Mouse (Mus musculus): ENCODE measurements around the gene Msl1. TPM values are rescaled to one million over a fixed set of nuclear protein-coding genes. Genes with fewer than 3 reads are reported as not detected.

Gene Msl1
- total and polyA plus RNA-seq, 3 experiments: 25.9 to 58.1 (median 27.3) TPM

DNA sequence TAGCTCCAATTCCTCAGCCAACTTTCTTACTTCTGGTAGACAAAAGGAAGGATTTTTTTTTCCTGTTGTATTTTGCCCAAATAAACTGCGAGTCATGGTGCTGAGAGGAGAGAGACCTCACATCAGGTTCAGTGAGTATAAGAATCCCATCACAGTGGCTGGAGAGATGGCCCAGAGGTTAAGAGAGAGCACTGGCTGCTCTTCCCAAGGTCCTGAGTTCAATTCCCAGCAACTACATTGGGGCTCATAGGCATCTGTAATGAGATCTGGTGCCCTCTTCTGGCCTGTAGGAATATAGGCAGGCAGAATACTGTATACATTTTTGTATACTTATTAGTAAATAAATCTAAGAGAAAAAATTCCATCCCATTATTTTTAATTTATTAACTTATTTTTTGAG is 7.6 kb upstream of the Msl1 start (continued):
- TF ChIP-seq MYC (IDR thresholded peaks at IDR 0.05; ENCODE audit: low read depth, low read length) (0 out of 2 replicates have a peak, but pooled peaks have one; percentile 36), MAFK (IDR thresholded peaks at IDR 0.05; ENCODE audit: insufficient replicate concordance, low read length) (0 out of 2 replicates have a peak, but pooled peaks have one; percentile 8), CTCF (conservative IDR thresholded peaks at IDR 0.05 in 1 of 2, IDR thresholded peaks at IDR 0.05 in 1 of 2; ENCODE audit: low read depth in 2 of 2, low read length in 2 of 2) (peak; percentile 36 to 69)

DNA sequence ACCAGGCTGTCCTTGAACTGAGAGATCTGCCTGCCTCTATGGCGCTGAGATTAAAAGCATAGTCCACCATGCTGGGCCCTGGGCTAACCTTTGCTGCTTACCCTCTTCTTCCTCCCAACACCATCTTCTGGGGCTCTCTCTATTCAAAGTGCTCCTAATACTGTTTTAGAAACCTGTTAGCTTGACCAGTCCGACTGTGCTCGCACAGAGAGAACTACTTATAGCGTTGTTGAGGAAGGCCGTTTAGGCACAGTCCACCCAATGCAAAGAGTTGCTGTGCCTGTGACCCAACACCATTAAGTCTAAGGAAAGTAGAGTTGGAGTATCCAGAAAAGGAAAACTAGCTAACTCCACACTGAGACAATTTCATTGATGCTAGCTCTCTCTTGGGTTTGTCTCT is 7.2 kb upstream of the Msl1 start:
- H3K9ac ChIP-seq (ENCODE audit: insufficient read depth, low read depth): peak overlapping the region; percentile 57
- H3K36me3 ChIP-seq (replicated peaks in 1 of 2; ENCODE audit: control insufficient read depth in 1 of 2, insufficient read depth in 1 of 2, low read length in 1 of 2): peaks cover 0 to 2% of the 10 kb centered on the region in 2 experiments
- no peaks in the 10 kb centered on the region for H3K9me3 ChIP-seq (replicated peaks; ENCODE audit: low read length)
- dilution Hi-C loops (cut with MboI; ENCODE audit: extremely low pct_ligation_motif_present, extremely low pct_unique_long_range_greater_than_20kb, low sequenced_read_pairs): no loop called here
- no peak for TF ChIP-seq E2F4 (IDR thresholded peaks at IDR 0.05; ENCODE audit: insufficient replicate concordance, low read depth, low read length)
- TF ChIP-seq CTCF (conservative IDR thresholded peaks at IDR 0.05 in 1 of 2, IDR thresholded peaks at IDR 0.05 in 1 of 2; ENCODE audit: low read depth in 2 of 2, low read length in 2 of 2): no peak; a peak in 1 of 4 replicates
- no peak for TF ChIP-seq NELFE (IDR thresholded peaks at IDR 0.05; ENCODE audit: low read depth, low read length)
- no peak for TF ChIP-seq RCOR1 (conservative IDR thresholded peaks at IDR 0.05; ENCODE audit: low read depth, low read length)
- no peak for TF ChIP-seq EP300 (IDR thresholded peaks at IDR 0.05; ENCODE audit: low read length)
- TF ChIP-seq POLR2A (IDR thresholded peaks at IDR 0.05; ENCODE audit: low read depth, low read length): no peak
- no peak for TF ChIP-seq MAFK (IDR thresholded peaks at IDR 0.05; ENCODE audit: insufficient replicate concordance, low read length)
- no peak for TF ChIP-seq ZC3H11A (IDR thresholded peaks at IDR 0.05; ENCODE audit: low read depth, low read length)
- TF ChIP-seq CHD2 (IDR thresholded peaks at IDR 0.05; ENCODE audit: low read length): no peak
- no peak for TF ChIP-seq MAZ (IDR thresholded peaks at IDR 0.05; ENCODE audit: low read depth, low read length)
- TF ChIP-seq USF2 (conservative IDR thresholded peaks at IDR 0.05; ENCODE audit: low read depth, low read length): no peak
- TF ChIP-seq POLR2AphosphoS2 (IDR thresholded peaks at IDR 0.05; ENCODE audit: low read depth, low read length): no peak
- TF ChIP-seq MXI1 (IDR thresholded peaks at IDR 0.05; ENCODE audit: low read depth, low read length): no peak
- TF ChIP-seq USF1 (IDR thresholded peaks at IDR 0.05; ENCODE audit: low read depth, low read length): no peak
- H3K4me2 ChIP-seq (ENCODE audit: insufficient read depth, low read depth, poor library complexity, severe bottlenecking): peak overlapping the region; percentile 68
- in situ Hi-C loops (cut with MboI; ENCODE audit: low pct_ligation_motif_present, low pct_unique_long_range_greater_than_20kb, low sequenced_read_pairs): loop anchor here (5.0 to 10.0 kb wide), 2 partner anchors 63 to 91 kb away; partner anchors contain the start of gene Med24
- peaks cover 20% of the 10 kb centered on the region for H3K27me3 ChIP-seq (replicated peaks)
- H3K4me1 ChIP-seq (ENCODE audit: control insufficient read depth in 1 of 2, insufficient read depth in 2 of 2): peaks cover 8 to 58% of the 10 kb centered on the region in 2 experiments
- H3K79me2 ChIP-seq (replicated peaks; ENCODE audit: control insufficient read depth, extremely low read depth, insufficient read depth, poor library complexity, severe bottlenecking): 0 out of 2 replicates have a peak, but pooled peaks cover 3% of the 10 kb centered on the region
- H3K4me3 ChIP-seq (replicated peaks in 1 of 3; ENCODE audit: low read depth in 2 of 3, low read length in 2 of 3, poor library complexity in 1 of 3): peak overlapping the region in 2 of 3 experiments; percentile 36 to 66
- peak overlapping the region; percentile 58; the same call in 1 of the 2 replicates for H3K27ac ChIP-seq (ENCODE audit: insufficient read depth, low read depth)
- DNase-seq (ENCODE audit: extremely low read depth): no peak

DNA sequence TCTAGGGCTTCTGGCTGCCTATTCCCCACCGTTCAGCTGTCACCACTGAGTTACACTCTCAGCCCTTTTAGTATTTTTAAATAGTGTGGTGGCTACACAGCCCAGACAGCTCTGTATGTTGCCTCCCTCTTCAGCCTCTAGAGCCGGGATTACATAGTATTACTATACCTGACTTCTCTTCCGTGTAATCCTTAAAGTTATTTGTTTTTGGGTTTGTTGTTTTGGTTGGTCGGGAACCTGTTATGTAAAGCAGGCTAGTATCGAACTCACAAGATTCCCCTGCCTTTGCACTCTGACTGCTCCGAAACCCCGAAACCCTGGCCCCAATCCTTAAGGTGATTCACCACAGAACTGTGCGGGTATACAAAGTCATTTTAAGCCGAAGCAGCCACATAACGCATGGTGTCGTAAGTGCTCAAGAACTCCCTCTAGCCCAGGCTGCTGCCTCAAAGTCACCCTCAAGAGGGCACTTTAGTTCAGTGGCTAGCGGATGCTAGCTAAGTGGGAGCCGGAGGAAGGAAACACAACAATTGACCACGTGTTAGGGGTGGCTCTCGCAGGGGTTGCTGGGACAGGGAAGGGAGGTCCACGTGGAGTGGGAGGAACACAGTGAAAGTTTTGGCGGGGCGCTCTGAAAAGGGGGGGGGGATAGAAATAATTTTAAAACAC is 6.6 kb upstream of the Msl1 start:
- in situ Hi-C loops (cut with MboI; ENCODE audit: low pct_ligation_motif_present, low pct_unique_long_range_greater_than_20kb, low sequenced_read_pairs): loop anchor here (5.0 to 10.0 kb wide), 2 partner anchors 64 to 91 kb away; partner anchors contain the start of gene Med24
- peak overlapping the region; percentile 58 for H3K27ac ChIP-seq (ENCODE audit: insufficient read depth, low read depth)
- dilution Hi-C loops (cut with MboI; ENCODE audit: extremely low pct_ligation_motif_present, extremely low pct_unique_long_range_greater_than_20kb, low sequenced_read_pairs): no loop called here
- H3K9ac ChIP-seq (ENCODE audit: insufficient read depth, low read depth): peak overlapping the region; percentile 81
- H3K27me3 ChIP-seq (replicated peaks): peaks cover 15% of the 10 kb centered on the region
- peak overlapping the region; percentile 66 to 78 (median 72) for H3K4me3 ChIP-seq (replicated peaks in 1 of 3; ENCODE audit: low read depth in 2 of 3, low read length in 2 of 3, poor library complexity in 1 of 3)
- peaks cover 2 to 60% of the 10 kb centered on the region in 2 experiments for H3K4me1 ChIP-seq (ENCODE audit: control insufficient read depth in 1 of 2, insufficient read depth in 2 of 2)
- 0 out of 2 replicates have a peak, but pooled peaks cover 3% of the 10 kb centered on the region for H3K79me2 ChIP-seq (replicated peaks; ENCODE audit: control insufficient read depth, extremely low read depth, insufficient read depth, poor library complexity, severe bottlenecking)
- H3K36me3 ChIP-seq (replicated peaks in 1 of 2; ENCODE audit: control insufficient read depth in 1 of 2, insufficient read depth in 1 of 2, low read length in 1 of 2): peaks cover 0 to 2% of the 10 kb centered on the region in 2 experiments
- peak; percentile 99 for DNase-seq (ENCODE audit: extremely low read depth)
- H3K9me3 ChIP-seq (replicated peaks; ENCODE audit: low read length): no peaks in the 10 kb centered on the region
- peak overlapping the region; percentile 94 for H3K4me2 ChIP-seq (ENCODE audit: insufficient read depth, low read depth, poor library complexity, severe bottlenecking)
- TF ChIP-seq NRF1 (IDR thresholded peaks at IDR 0.05; ENCODE audit: low read depth, low read length) (peak; percentile 37; the same call in 1 of the 2 replicates), TBP (conservative IDR thresholded peaks at IDR 0.05; ENCODE audit: low read depth, low read length) (0 out of 2 replicates have a peak, but pooled peaks have one; percentile 59), MYC (IDR thresholded peaks at IDR 0.05; ENCODE audit: low read depth, low read length) (peak; percentile 100), EP300 (IDR thresholded peaks at IDR 0.05; ENCODE audit: low read length) (no peak; the same call in 1 of the 2 replicates), JUND (conservative IDR thresholded peaks at IDR 0.05; ENCODE audit: low read depth, low read length) (peak; percentile 72), RCOR1 (conservative IDR thresholded peaks at IDR 0.05; ENCODE audit: low read depth, low read length) (no peak; the same call in 1 of the 2 replicates), MEF2A (IDR thresholded peaks at IDR 0.05; ENCODE audit: borderline replicate concordance, low read depth, low read length) (peak; percentile 90), CHD1 (IDR thresholded peaks at IDR 0.05; ENCODE audit: low read depth, low read length) (no peak), USF2 (conservative IDR thresholded peaks at IDR 0.05; ENCODE audit: low read depth, low read length) (peak; percentile 83), NELFE (IDR thresholded peaks at IDR 0.05; ENCODE audit: low read depth, low read length) (peak; percentile 84), UBTF (IDR thresholded peaks at IDR 0.05; ENCODE audit: low read depth, low read length) (peak; percentile 66), ZNF384 (IDR thresholded peaks at IDR 0.05; ENCODE audit: low read depth, low read length) (peak; percentile 54; the same call in 1 of the 2 replicates), JUN (IDR thresholded peaks at IDR 0.05; ENCODE audit: insufficient read depth, low read depth, low read length) (no peak; the same call in 1 of the 2 replicates), ZC3H11A (IDR thresholded peaks at IDR 0.05; ENCODE audit: low read depth, low read length) (peak; percentile 74), MXI1 (IDR thresholded peaks at IDR 0.05; ENCODE audit: low read depth, low read length) (peak; percentile 100), GABPA (IDR thresholded peaks at IDR 0.05; ENCODE audit: insufficient replicate concordance, low read depth, low read length) (no peak; the same call in 1 of the 2 replicates), HCFC1 (IDR thresholded peaks at IDR 0.05; ENCODE audit: low read depth, low read length) (peak; percentile 88), POLR2A (IDR thresholded peaks at IDR 0.05; ENCODE audit: low read depth, low read length) (peak; percentile 82), USF1 (IDR thresholded peaks at IDR 0.05; ENCODE audit: low read depth, low read length) (peak; percentile 90)

Data from CH12.LX (cell line).